Mouse (Mus musculus): ENCODE measurements at regions not wholly inside any gene's neighbourhood (a gene's known extent, or its start where the extent isn't known, plus 50 kb on each side); places are given as distances from the start of the nearest gene placed in this dataset.
A peak's percentile ranks its signal among the peaks of the same experiment; 100 is the strongest.

GRCm38 (mm10) chrX:163669886-163670285, 91.2 kb downstream of the Rnf138rt1 start:
- peak; percentile 36 for DNase-seq
- H3K9ac ChIP-seq (replicated peaks; ENCODE audit: low read length): no peak overlapping the region
- H3K4me2 ChIP-seq (ENCODE audit: low read length): no peak overlapping the region
- H3K36me3 ChIP-seq (ENCODE audit: control insufficient read depth, insufficient read depth, low read length): no peaks in the 10 kb centered on the region
- H3K4me1 ChIP-seq (ENCODE audit: control insufficient read depth, insufficient read depth, low read length): no peaks in the 10 kb centered on the region
- no peak for ATAC-seq (ENCODE audit: low FRiP score, low TSS enrichment)
- no peaks in the 10 kb centered on the region for H3K9me3 ChIP-seq (ENCODE audit: control insufficient read depth, low read length)
- H3K27me3 ChIP-seq (ENCODE audit: control insufficient read depth, insufficient read depth, low read length): no peaks in the 10 kb centered on the region
- no peak overlapping the region for H3K27ac ChIP-seq (replicated peaks; ENCODE audit: low read depth, low read length)
- H3K4me3 ChIP-seq (replicated peaks; ENCODE audit: low read depth, low read length): no peak overlapping the region
- WGBS: 21% methylated on average over 1 of the region's 1 CpGs

Measured in midbrain, embryonic 14.5 days (tissue).